Mouse (Mus musculus) myocyte (in vitro differentiated cells): ENCODE measurements at regions not wholly inside any gene's neighbourhood (a gene's known extent, or its start where the extent isn't known, plus 50 kb on each side); places are given as distances from the start of the nearest gene placed in this dataset.
"Not testable (repeated sequence)": the region's sequence is repeated elsewhere in the genome, so short reads cannot be mapped to it uniquely, and the experiment has no call there.

Experiments
- H3K27me3 ChIP-seq: one replicate; pipeline ENCODE4 v1.6.1; 2011; ENCODE audit not compliant: control insufficient read depth, insufficient read depth, insufficient read length
- H3K36me3 ChIP-seq: one replicate; pipeline ENCODE4 v1.6.1; 2011; ENCODE audit not compliant: control insufficient read depth, insufficient read depth
- H3K4me2 ChIP-seq: one replicate; pipeline ENCODE4 v1.6.1; 2011; ENCODE audit warnings: low read depth, control low read depth
- H3K4me3 ChIP-seq: one replicate; pipeline ENCODE4 v1.5.1; 2011; ENCODE audit warnings: mild to moderate bottlenecking, control low read depth, moderate library complexity
- H3K79me2 ChIP-seq: one replicate; pipeline ENCODE4 v1.6.1; 2011; ENCODE audit not compliant: control insufficient read depth, insufficient read depth
- H3ac ChIP-seq: one replicate; pipeline ENCODE4 v1.6.1; 2011; ENCODE audit not compliant: control insufficient read depth, insufficient read length
- CEBPB ChIP-seq: IDR thresholded peaks from 2 replicates; pipeline ENCODE4 v1.6.1; 2011; ENCODE audit warnings: mild to moderate bottlenecking, moderate library complexity; ENCODE audit not compliant: poor library complexity, insufficient read depth, severe bottlenecking
- E2F4 ChIP-seq: IDR thresholded peaks from one replicate; pipeline ENCODE4 v1.6.1; 2011; ENCODE audit warnings: mild to moderate bottlenecking, control low read depth, moderate library complexity; ENCODE audit not compliant: insufficient read depth
- MAX ChIP-seq: IDR thresholded peaks from one replicate; pipeline ENCODE4 v1.6.1; 2011; ENCODE audit warnings: low read depth, mild to moderate bottlenecking, control low read depth
- MYOD1 ChIP-seq, 3 experiments: IDR thresholded peaks; one replicate each; pipeline ENCODE4 v1.6.1; 2011; ENCODE audit warnings: control low read depth in 2 of 3, low read depth in 2 of 3, mild to moderate bottlenecking in 2 of 3, moderate library complexity in 1 of 3; ENCODE audit not compliant: insufficient read length in 2 of 3, control insufficient read depth in 1 of 3
- MYOG ChIP-seq, 3 experiments: IDR thresholded peaks; one replicate each; pipeline ENCODE4 v1.6.1; 2011; ENCODE audit warnings: control low read depth in 2 of 3, low read depth in 2 of 3, mild to moderate bottlenecking in 2 of 3; ENCODE audit not compliant: insufficient read length in 2 of 3, control insufficient read depth in 1 of 3, insufficient read depth in 1 of 3
- POLR2A ChIP-seq: IDR thresholded peaks from one replicate; pipeline ENCODE4 v1.6.1; 2011; ENCODE audit warnings: low read depth, mild to moderate bottlenecking, control low read depth, moderate library complexity; ENCODE audit not compliant: insufficient read length
- POLR2AphosphoS2 ChIP-seq: IDR thresholded peaks from one replicate; pipeline ENCODE4 v1.6.1; 2011; ENCODE audit warnings: low read depth, control low read depth; ENCODE audit not compliant: insufficient read length
- REST ChIP-seq: IDR thresholded peaks from one replicate; pipeline ENCODE4 v1.6.1; 2011; ENCODE audit warnings: mild to moderate bottlenecking, control low read depth, moderate library complexity; ENCODE audit not compliant: insufficient read depth, insufficient read length
- SRF ChIP-seq: IDR thresholded peaks from one replicate; pipeline ENCODE4 v1.6.1; 2011; ENCODE audit warnings: low read depth; ENCODE audit not compliant: control insufficient read depth, insufficient read length
- TCF12 ChIP-seq: IDR thresholded peaks from one replicate; pipeline ENCODE4 v1.6.1; 2011; ENCODE audit warnings: mild to moderate bottlenecking, control low read depth; ENCODE audit not compliant: poor library complexity, insufficient read depth, severe bottlenecking
- TCF3 ChIP-seq: IDR thresholded peaks from one replicate; pipeline ENCODE4 v1.6.1; 2011; ENCODE audit warnings: low read depth, control low read depth; ENCODE audit not compliant: insufficient read length
- USF1 ChIP-seq: IDR thresholded peaks from one replicate; pipeline ENCODE4 v1.6.1; 2011; ENCODE audit warnings: low read depth, mild to moderate bottlenecking, control low read depth, moderate library complexity

DNA sequence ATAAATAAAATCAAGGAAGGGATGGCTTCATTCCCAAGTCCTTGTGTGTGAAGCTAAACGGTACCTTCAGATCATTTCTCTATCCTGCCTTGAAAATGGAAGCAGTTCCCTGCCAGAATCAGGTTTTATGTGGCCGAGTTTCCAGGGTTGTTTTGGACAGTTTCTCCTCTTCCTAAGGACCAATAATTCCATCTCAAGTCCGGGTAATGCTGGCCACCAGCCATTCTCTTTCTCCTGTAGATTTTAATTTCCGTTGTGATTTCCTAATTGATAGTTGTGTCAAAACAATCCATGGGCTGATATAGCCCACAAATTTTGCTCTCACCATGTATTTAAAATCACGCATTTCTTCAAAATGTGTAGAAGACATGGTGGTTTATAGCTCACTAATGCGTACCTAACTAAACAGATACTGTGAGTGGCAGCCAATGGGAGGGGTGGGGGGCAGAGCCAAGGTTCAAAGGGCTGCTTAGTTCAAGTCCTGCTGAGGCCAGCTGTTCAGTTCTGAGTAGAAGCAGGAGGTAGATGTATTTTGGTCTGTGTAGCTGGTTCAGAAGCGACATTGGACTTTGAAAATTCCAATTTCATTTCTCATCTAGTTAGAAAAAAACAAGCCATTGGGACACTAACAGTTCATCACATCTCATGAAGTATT lies 129.2 kb upstream of the Kctd3 start:
- Histone ChIP-seq H3K27me3 (no peaks in the 10 kb centered on the region), H3K79me2 (no peaks in the 10 kb centered on the region), H3K36me3 (no peaks in the 10 kb centered on the region), H3K4me3 (no peak overlapping the region), H3ac (no peak overlapping the region), H3K4me2 (no peak overlapping the region)
- TF ChIP-seq TCF12 = no peak
- TF ChIP-seq MYOG (IDR thresholded peaks at IDR 0.05; ENCODE audit: control insufficient read depth in 1 of 3, insufficient read depth in 1 of 3, insufficient read length in 2 of 3, low read depth in 2 of 3) = no peak
- no peak for TF ChIP-seq SRF
- TF ChIP-seq MYOD1 (IDR thresholded peaks at IDR 0.05; ENCODE audit: control insufficient read depth in 1 of 3, insufficient read length in 2 of 3, low read depth in 2 of 3) = no peak
- no peak for TF ChIP-seq USF1
- TF ChIP-seq CEBPB = no peak
- TF ChIP-seq POLR2A = no peak

GRCm38 (mm10) chr1:189135826-189136225 lies 128.2 kb upstream of the Kctd3 start:
- H3K27me3 ChIP-seq = no peaks in the 10 kb centered on the region

GRCm38 (mm10) chr1:189128706-189129105 lies 121.1 kb upstream of the Kctd3 start:
- TF ChIP-seq MYOD1 (IDR thresholded peaks at IDR 0.05; ENCODE audit: control insufficient read depth in 1 of 3, insufficient read length in 2 of 3, low read depth in 2 of 3) (no peak), SRF (no peak), CEBPB (no peak), POLR2A (no peak), E2F4 (no peak), MAX (no peak), REST (no peak), TCF3 (no peak), MYOG (IDR thresholded peaks at IDR 0.05; ENCODE audit: control insufficient read depth in 1 of 3, insufficient read depth in 1 of 3, insufficient read length in 2 of 3, low read depth in 2 of 3) (no peak), POLR2AphosphoS2 (no peak), TCF12 (no peak), USF1 (no peak)
- H3K4me2 ChIP-seq = no peak overlapping the region
- H3K79me2 ChIP-seq = no peaks in the 10 kb centered on the region
- no peaks in the 10 kb centered on the region for H3K36me3 ChIP-seq
- no peak overlapping the region for H3K4me3 ChIP-seq
- H3K27me3 ChIP-seq = no peaks in the 10 kb centered on the region
- H3ac ChIP-seq = no peak overlapping the region

More at GRCm38 (mm10) chr1:189135826-189136225, 128.2 kb upstream of the Kctd3 start:
- Histone ChIP-seq H3K36me3 (no peaks in the 10 kb centered on the region), H3K79me2 (no peaks in the 10 kb centered on the region), H3K4me2 (no peak overlapping the region), H3ac (no peak overlapping the region), H3K4me3 (no peak overlapping the region)
- TF ChIP-seq SRF (no peak), TCF3 (no peak), MAX (no peak), CEBPB (no peak), TCF12 (no peak), MYOG (IDR thresholded peaks at IDR 0.05; ENCODE audit: control insufficient read depth in 1 of 3, insufficient read depth in 1 of 3, insufficient read length in 2 of 3, low read depth in 2 of 3) (no peak)

GRCm38 (mm10) chr1:189128246-189128645 lies 120.6 kb upstream of the Kctd3 start:
- H3K36me3 ChIP-seq, H3ac ChIP-seq, H3K4me2 ChIP-seq, H3K27me3 ChIP-seq, H3K4me3 ChIP-seq, H3K79me2 ChIP-seq: not testable (repeated sequence)

DNA sequence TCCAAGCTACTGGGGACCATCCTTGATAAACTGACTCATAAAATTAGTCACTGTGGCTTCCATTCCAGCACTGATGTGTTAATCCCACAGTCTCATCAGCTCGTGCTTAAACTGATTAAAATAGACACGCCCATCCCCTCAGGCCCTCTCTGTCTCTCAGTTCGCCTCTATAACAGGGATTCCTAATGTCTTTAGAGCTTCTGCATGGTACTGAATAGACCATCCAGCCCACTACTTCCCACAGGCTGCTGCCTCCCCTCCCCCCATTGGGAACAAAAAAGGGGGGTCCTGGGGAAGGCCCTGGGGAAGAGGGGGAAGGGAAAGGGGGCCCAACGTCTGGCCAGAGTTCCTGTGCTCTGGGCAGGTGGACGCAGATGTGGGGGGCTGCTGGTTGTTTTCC lies 119.7 kb upstream of the Kctd3 start:
- no peak overlapping the region for H3K4me2 ChIP-seq
- H3K4me3 ChIP-seq = no peak overlapping the region
- no peaks in the 10 kb centered on the region for H3K79me2 ChIP-seq
- no peak overlapping the region for H3ac ChIP-seq
- TF ChIP-seq USF1 = no peak
- no peak for TF ChIP-seq TCF12
- no peak for TF ChIP-seq POLR2AphosphoS2
- TF ChIP-seq MYOD1 (IDR thresholded peaks at IDR 0.05; ENCODE audit: control insufficient read depth in 1 of 3, insufficient read length in 2 of 3, low read depth in 2 of 3) = no peak
- TF ChIP-seq SRF = no peak
- no peak for TF ChIP-seq E2F4
- no peak for TF ChIP-seq CEBPB
- no peak for TF ChIP-seq REST
- TF ChIP-seq MAX = no peak
- TF ChIP-seq POLR2A = no peak
- no peak for TF ChIP-seq MYOG (IDR thresholded peaks at IDR 0.05; ENCODE audit: control insufficient read depth in 1 of 3, insufficient read depth in 1 of 3, insufficient read length in 2 of 3, low read depth in 2 of 3)
- TF ChIP-seq TCF3 = no peak
- no peaks in the 10 kb centered on the region for H3K27me3 ChIP-seq
- H3K36me3 ChIP-seq = no peaks in the 10 kb centered on the region
